Mouse (Mus musculus) embryonic fibroblast, embryonic 13.5 days (primary cell): ENCODE results near the gene Ch25h. TPM values are rescaled to one million over a fixed set of nuclear protein-coding genes. Genes with fewer than 3 reads are reported as not detected.

Source experiments
- H3K27ac ChIP-seq: 2 replicates; pipeline ENCODE4 v1.5.1; 2012; ENCODE audit warnings: low read length, control low read depth, inconsistent platforms; ENCODE audit not compliant: insufficient read depth
- H3K4me1 ChIP-seq: 2 replicates; pipeline ENCODE4 v1.6.1; 2011; ENCODE audit warnings: low read length; ENCODE audit not compliant: control insufficient read depth, insufficient read depth
- H3K4me3 ChIP-seq: 2 replicates; pipeline ENCODE4 v1.5.1; 2011; ENCODE audit warnings: mild to moderate bottlenecking, control low read depth, low read length; ENCODE audit not compliant: insufficient read depth
- CTCF ChIP-seq: IDR thresholded peaks from 2 replicates; pipeline ENCODE4 v1.5.1; 2011; ENCODE audit warnings: mild to moderate bottlenecking, control low read depth, low read length, moderate library complexity, borderline replicate concordance; ENCODE audit not compliant: insufficient read depth
- POLR2A ChIP-seq: IDR thresholded peaks from 2 replicates; pipeline ENCODE4 v1.6.1; 2011; ENCODE audit warnings: low read depth, mild to moderate bottlenecking, control low read depth, low read length, moderate library complexity
- polyA plus RNA-seq: library from polyadenylated mRNA; stranded (reverse); fragments of >200 nt; gene quantifications from 2 replicates; pipeline ENCODE4 v1.2.4, GENCODE M21; 2011; ENCODE audit warnings: low read depth; ENCODE audit not compliant: missing spikeins, insufficient read length

Gene Ch25h
- polyA plus RNA-seq, 1 experiment: 15.2 TPM

DNA sequence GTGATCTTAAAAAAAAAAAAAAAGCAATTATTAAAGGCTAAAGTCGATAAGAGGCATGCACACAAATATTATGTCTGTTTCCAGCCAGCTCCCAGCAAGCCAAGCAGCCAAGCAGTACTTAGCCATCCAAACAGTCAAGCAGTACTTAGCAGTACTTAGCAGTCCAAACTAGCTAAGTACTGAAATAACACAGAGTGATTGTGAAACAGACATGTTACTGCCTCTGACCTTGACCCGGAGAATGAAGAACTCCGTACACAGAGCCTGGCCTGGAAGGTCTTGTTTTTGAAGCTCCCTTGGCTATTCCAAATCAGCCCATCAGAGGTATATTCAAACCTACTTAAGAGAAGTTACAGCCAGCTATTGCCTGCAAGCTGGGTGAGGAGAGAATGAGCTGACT is 42.2 kb upstream of the Ch25h start:
- TF ChIP-seq POLR2A (no peak), CTCF (no peak)
- peaks cover 3% of the 10 kb centered on the region; the same call in 1 of the 2 replicates for H3K4me1 ChIP-seq
- no peak overlapping the region for H3K4me3 ChIP-seq
- no peak overlapping the region for H3K27ac ChIP-seq

- TF ChIP-seq CTCF (no peak), POLR2A (no peak)
- no peak overlapping the region for H3K27ac ChIP-seq
- peaks cover 3% of the 10 kb centered on the region; the same call in 1 of the 2 replicates for H3K4me1 ChIP-seq
- no peak overlapping the region for H3K4me3 ChIP-seq
Observed at GRCm38 (mm10) chr19:34516346-34516745, 41.4 kb upstream of the Ch25h start.

- TF ChIP-seq CTCF: no peak
- TF ChIP-seq POLR2A: no peak
- Histone ChIP-seq H3K4me3 (no peak overlapping the region), H3K27ac (no peak overlapping the region), H3K4me1 (peaks cover 3% of the 10 kb centered on the region; the same call in 1 of the 2 replicates)
Observed at GRCm38 (mm10) chr19:34515681-34516080, 40.7 kb upstream of the Ch25h start.

- H3K4me3 ChIP-seq: no peak overlapping the region
Observed at GRCm38 (mm10) chr19:34511528-34511927, 36.6 kb upstream of the Ch25h start.

GRCm38 (mm10) chr19:34510717-34511116 is 35.8 kb upstream of the Ch25h start:
- no peak for TF ChIP-seq CTCF
- TF ChIP-seq POLR2A: no peak
- no peak overlapping the region for H3K27ac ChIP-seq
- no peaks in the 10 kb centered on the region for H3K4me1 ChIP-seq
- H3K4me3 ChIP-seq: no peak overlapping the region

More at GRCm38 (mm10) chr19:34511528-34511927, 36.6 kb upstream of the Ch25h start:
- no peak for TF ChIP-seq POLR2A
- no peak for TF ChIP-seq CTCF
- Histone ChIP-seq H3K27ac (no peak overlapping the region), H3K4me1 (no peaks in the 10 kb centered on the region)

DNA sequence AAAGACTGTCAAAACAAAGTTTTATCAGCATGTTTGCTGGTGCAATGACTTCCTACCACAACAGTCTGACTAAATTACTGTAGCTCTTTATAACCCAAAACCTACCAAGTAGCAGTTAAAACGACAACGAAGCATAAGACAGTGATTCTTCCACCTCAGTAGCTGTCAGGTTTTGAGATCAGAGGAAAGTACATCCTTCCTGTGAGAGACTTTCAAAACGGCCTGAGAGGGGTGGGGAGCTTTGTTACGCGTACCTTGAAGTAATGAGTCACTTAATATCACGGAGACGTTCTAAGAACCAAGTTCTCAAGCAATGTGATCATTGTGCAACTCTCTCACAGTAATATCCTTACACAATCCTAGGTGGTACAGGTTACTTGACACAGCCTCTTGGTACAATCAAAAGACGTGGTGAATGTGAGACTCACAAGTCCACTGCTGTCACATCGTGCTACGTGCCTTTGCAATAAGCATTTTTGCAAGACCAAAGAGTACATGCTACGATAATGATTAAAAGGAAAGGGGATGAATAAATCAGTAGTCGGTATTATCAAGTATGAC is 30.3 kb upstream of the Ch25h start:
- Histone ChIP-seq H3K4me3 (no peak overlapping the region), H3K27ac (no peak overlapping the region)

GRCm38 (mm10) chr19:34500763-34501162 is 25.8 kb upstream of the Ch25h start:
- H3K4me1 ChIP-seq: no peaks in the 10 kb centered on the region
- no peak overlapping the region for H3K27ac ChIP-seq
- H3K4me3 ChIP-seq: no peak overlapping the region
- TF ChIP-seq CTCF (no peak), POLR2A (no peak)

More for the DNA sequence above, 30.3 kb upstream of the Ch25h start:
- no peaks in the 10 kb centered on the region for H3K4me1 ChIP-seq
- TF ChIP-seq CTCF: no peak
- no peak for TF ChIP-seq POLR2A

DNA sequence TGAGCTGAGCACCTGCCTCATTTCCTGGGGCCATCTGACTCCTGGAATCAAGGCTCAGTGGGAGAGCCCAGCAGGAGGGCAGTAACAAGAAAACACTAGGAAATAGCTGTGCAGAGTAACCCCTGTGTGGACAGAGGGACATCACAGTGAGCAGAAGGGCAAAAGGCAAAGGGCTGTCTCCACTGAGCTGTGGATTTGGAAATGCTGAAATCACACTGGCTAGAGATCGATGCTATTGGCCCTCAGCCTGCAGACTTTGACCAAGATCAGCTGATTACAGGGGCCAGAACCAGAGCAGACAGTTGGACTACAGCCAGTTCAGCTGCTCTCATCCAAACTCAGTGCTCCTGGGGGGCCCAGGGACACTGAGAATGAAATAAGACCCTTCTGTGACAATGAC is 21.4 kb upstream of the Ch25h start:
- Histone ChIP-seq H3K4me1 (no peaks in the 10 kb centered on the region), H3K4me3 (no peak overlapping the region), H3K27ac (no peak overlapping the region)
- TF ChIP-seq CTCF (no peak), POLR2A (no peak)

DNA sequence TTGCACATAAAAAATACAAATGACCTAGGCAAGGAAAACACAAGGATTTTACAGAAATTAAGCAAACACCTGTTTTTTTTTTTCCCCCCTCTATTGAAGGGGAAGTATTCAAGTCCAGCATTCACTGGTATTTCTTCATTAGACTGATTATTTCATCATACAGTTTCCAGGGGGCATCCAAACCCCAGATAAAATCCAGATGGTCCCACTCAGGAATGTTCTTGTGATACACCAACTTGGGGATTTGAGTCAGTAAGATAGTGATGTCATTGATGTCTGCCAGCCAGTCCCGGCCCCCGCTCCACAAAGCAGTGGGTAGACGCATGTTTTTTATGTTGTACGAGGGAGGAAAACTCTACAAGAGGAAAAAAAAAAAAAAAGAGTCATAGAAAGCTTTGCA is 18.9 kb upstream of the Ch25h start:
- H3K4me3 ChIP-seq: no peak overlapping the region
- no peaks in the 10 kb centered on the region for H3K4me1 ChIP-seq
- H3K27ac ChIP-seq: peak overlapping the region; percentile 55; the same call in 1 of the 2 replicates
- no peak for TF ChIP-seq POLR2A
- no peak for TF ChIP-seq CTCF

GRCm38 (mm10) chr19:34483547-34483946 is 8.6 kb upstream of the Ch25h start:
- Histone ChIP-seq H3K4me3 (no peak overlapping the region), H3K4me1 (no peaks in the 10 kb centered on the region), H3K27ac (no peak overlapping the region)
- no peak for TF ChIP-seq CTCF
- no peak for TF ChIP-seq POLR2A

DNA sequence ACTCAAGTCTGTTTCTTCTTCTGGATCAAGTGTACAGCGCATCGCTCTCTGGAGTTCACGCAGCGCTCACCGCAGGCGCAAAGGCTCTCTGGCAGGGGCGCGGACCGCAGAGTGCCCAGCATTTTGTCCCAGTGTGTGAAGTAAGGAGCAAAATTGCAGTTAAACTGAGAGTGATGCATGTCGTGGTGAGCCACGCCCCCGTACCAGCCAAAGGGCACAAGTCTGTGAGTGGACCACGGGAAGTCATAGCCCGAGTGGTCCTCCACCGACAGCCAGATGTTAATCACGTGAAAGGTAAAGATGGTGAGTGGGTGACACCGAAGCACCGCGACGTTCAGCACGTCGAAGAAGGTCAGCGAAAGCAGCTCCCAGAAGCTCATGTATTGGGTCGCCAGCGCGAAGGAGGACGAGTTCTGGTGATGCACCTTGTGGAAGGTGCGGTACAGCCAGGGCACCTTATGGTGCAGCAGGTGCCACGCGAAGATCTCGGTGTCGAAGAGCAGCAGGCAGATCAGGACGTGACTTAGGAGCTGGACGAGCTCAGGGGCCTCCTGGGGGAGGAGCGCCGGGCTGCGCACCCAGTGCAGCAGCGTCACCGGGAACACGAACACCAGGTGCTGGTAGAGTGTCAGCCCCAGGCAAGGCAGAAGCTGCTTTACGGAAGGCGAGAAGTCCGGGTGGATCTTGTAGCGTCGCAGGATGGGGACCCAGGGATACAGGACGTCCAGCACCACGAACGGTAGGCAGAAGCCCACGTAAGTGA is 555 bp downstream of the Ch25h start:
- Histone ChIP-seq H3K4me1 (peaks cover 3% of the 10 kb centered on the region; the same call in 1 of the 2 replicates), H3K27ac (no peak overlapping the region), H3K4me3 (peak overlapping the region; percentile 56)
- no peak for TF ChIP-seq POLR2A
- no peak for TF ChIP-seq CTCF
